Mouse (Mus musculus) intestine, embryonic 14.5 days (tissue): ENCODE measurements around the gene Rex1bd. TPM values are rescaled to one million over a fixed set of nuclear protein-coding genes. Genes with fewer than 3 reads are reported as not detected.
A peak's percentile ranks its signal among the peaks of the same experiment; 100 is the strongest.

Source experiments
- ATAC-seq: fragments of 200-750 bp; cut with Nextera tagmentation; replicated peaks from 2 replicates; pipeline ENCODE4 v1.8.0; 2017; ENCODE audit warnings: low read depth, moderate number of reproducible peaks, moderate TSS enrichment, moderate library complexity; ENCODE audit not compliant: low FRiP score, low TSS enrichment
- DNase-seq: peaks from one replicate; pipeline ENCODE4 v3.0.0-alpha.2; 2018; ENCODE audit warnings: low spot score
- H3K27ac ChIP-seq: fragments of 300-500 bp; sonication (generic); 2 replicates; pipeline ENCODE4 v1.5.1; 2014; ENCODE audit warnings: low read depth, mild to moderate bottlenecking, control low read depth
- H3K27me3 ChIP-seq: fragments of 300-500 bp; sonication (generic); replicated peaks from 2 replicates; pipeline ENCODE4 v1.6.1; 2014; ENCODE audit warnings: low read length, control low read depth; ENCODE audit not compliant: control insufficient read depth, insufficient read depth
- H3K36me3 ChIP-seq: fragments of 300-500 bp; sonication (generic); 2 replicates; pipeline ENCODE4 v1.6.1; 2014; ENCODE audit warnings: low read length, control low read depth; ENCODE audit not compliant: control insufficient read depth, insufficient read depth
- H3K4me1 ChIP-seq: fragments of 300-500 bp; sonication (generic); replicated peaks from 2 replicates; pipeline ENCODE4 v1.6.1; 2014; ENCODE audit warnings: low read length, control low read depth, mixed read lengths; ENCODE audit not compliant: control insufficient read depth, insufficient read depth
- H3K4me2 ChIP-seq: fragments of 300-500 bp; sonication (generic); 2 replicates; pipeline ENCODE4 v1.6.1; 2014; ENCODE audit warnings: low read length
- H3K4me3 ChIP-seq: fragments of 300-500 bp; sonication (generic); 2 replicates; pipeline ENCODE4 v1.5.1; 2014; ENCODE audit warnings: low read depth, low read length, control low read depth, mixed read lengths
- H3K9ac ChIP-seq: fragments of 300-500 bp; sonication (generic); 2 replicates; pipeline ENCODE4 v1.6.1; 2014; ENCODE audit warnings: mild to moderate bottlenecking, low read length
- H3K9me3 ChIP-seq: fragments of 300-500 bp; sonication (generic); 2 replicates; pipeline ENCODE4 v1.6.1; 2016; ENCODE audit warnings: low read length, control low read depth; ENCODE audit not compliant: control insufficient read depth
- WGBS: fragments of 180-500 bp; shearing (Covaris S2); extraction: QIAGEN DNeasy Blood & Tissue Kit; methylation state at CpG from one replicate; pipeline ENCODE4 v1.1.7; 2014; 5-methylcytosine and 5-hydroxymethylcytosine counted together
- polyA plus RNA-seq: library from polyadenylated mRNA; unstranded; fragments of >200 nt; fragmentation: Nextera tagmentation; extraction: Ambion mirVana; gene quantifications from 2 replicates; pipeline ENCODE4 v1.2.1, GENCODE M21; 2014

Gene Rex1bd
- polyA plus RNA-seq, 1 experiment from 2014 or later: 136 TPM

DNA sequence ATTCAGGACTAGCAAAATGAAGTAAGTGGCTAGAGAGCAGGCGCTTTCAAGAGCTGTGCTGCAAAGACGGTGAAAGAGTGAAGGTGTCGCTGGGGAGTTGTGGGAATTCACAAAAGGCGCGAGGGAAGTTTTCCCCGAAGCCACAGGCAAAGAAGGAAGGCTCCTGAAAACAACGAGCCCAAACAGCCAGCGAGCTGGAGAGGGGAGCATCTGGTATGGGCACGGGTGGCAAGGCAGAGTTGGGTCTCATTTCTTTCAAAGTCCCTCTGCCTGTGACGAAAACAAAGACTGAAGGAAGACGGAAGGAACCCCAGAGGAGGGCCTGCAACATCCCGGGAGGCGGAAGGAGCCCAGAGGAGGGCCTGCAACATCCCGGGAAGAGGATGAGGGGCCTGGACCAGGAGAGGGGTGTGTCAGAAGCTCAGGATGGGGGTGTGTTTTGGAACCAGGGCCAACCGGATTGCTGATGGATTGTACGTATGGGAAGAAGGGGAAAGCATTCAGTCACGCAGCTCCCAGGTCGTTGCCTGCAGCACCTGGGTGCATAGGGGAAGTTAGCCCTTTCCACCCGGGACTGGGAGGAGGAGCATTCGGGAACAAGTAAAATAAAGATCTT is 15.6 kb downstream of the Rex1bd start:
- Histone ChIP-seq H3K4me3 (no peak overlapping the region), H3K4me2 (no peak overlapping the region), H3K36me3 (no peaks in the 10 kb centered on the region), H3K27ac (no peak overlapping the region), H3K4me1 (peaks cover 31% of the 10 kb centered on the region), H3K27me3 (peaks cover 100% of the 10 kb centered on the region), H3K9me3 (no peaks in the 10 kb centered on the region), H3K9ac (no peak overlapping the region)
- no peak for DNase-seq
- ATAC-seq: no peak
- WGBS: 4% methylated on average over 20 of the region's 20 CpGs

DNA sequence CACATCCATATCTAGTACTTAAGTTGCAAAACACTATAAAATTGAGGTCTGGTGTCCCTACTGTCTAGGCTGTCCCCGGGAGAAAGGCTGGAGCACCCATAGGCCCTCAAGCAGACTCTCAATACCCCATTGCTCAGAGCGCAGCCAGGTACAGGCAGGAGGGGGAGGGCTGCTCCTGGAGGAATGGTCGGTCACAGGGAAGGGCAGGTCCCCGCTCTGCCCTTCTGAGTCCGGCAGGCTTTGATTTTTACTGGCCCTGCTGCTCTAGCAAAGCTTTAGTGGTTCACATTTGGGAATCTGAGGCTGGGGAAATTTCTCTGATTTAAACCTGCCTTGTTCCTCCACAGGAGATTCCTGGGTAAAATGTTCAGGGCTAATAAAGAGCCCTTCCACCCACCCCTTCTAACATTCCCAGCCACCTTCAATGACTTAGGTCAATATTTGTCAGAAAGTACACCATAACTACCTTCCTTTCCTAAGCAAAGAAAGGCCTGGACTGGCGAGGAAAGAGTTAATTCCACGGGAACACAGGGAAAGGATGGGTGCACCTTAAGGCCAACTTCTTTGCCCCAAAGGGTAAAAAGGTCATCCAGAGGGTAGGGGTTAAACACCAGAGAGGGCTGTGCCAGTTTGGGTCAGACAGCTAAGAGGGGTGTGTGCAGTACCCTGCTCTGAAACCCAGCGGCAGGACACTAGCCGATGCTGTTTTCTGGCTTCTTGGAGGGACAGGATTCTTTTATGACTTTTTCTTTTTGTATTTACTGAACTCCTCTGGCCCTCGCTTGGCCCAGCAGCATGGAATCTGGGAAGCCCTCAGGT is 16.3 kb downstream of the Rex1bd start:
- no peak for ATAC-seq
- Histone ChIP-seq H3K27me3 (peaks cover 100% of the 10 kb centered on the region), H3K4me3 (no peak overlapping the region), H3K4me2 (peak overlapping the region; percentile 49; the same call in 1 of the 2 replicates), H3K36me3 (no peaks in the 10 kb centered on the region), H3K9ac (no peak overlapping the region), H3K27ac (no peak overlapping the region), H3K4me1 (peaks cover 31% of the 10 kb centered on the region), H3K9me3 (no peaks in the 10 kb centered on the region)
- no peak for DNase-seq
- WGBS: 13% methylated on average over 10 of the region's 10 CpGs

DNA sequence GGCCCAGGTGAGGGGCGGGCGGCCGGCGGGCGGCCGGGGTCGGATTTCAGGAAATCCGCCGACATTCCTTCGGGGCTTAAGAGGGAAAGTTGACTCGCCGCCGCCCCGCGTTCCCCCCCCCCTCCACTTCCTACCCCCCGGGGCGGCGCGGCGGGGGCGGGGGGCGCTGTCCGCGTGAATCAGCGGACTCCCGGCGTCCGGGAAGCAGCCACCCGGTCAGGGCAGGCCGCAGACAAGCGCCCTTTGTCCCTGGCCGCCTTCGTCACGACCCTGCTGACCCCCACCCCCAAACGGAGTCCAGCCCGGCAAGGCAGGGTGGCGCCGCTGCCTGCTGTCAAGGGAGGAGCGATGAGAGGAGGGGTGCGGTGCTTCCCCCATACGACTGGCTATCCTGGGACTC is 17.0 kb downstream of the Rex1bd start:
- no peak for DNase-seq
- Histone ChIP-seq H3K9ac (no peak overlapping the region), H3K4me2 (peak overlapping the region; percentile 49), H3K27ac (no peak overlapping the region), H3K4me3 (peak overlapping the region; percentile 31), H3K27me3 (peaks cover 100% of the 10 kb centered on the region), H3K4me1 (peaks cover 31% of the 10 kb centered on the region), H3K36me3 (no peaks in the 10 kb centered on the region), H3K9me3 (no peaks in the 10 kb centered on the region)
- WGBS: under 1% methylated on average over 21 of the region's 41 CpGs
- no peak for ATAC-seq

DNA sequence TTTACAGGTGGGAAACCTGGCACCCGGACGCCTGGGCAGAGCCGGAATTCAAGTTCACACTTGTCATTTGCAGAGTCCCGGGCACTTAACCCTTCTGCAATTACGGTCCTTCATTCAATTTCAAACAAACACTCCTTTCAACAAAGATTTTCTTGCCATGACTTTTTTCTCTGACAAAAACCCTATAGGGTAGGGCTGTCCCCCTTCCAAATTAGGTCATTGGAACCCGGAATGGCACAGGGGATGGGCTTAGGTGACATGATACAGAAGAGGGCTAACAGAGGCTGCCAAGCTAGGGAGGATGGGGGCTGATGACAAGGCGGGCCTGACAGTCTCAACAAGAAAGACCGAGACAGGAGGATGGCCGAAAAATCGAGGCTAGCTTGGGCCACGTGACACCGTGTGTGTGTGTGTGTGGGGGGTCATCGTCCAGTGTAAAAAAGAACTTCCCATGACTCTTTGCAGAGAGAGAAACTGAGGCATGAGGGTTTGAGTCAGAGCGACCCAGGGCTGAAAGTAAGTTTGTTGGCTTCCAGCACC is 17.6 kb downstream of the Rex1bd start:
- ATAC-seq (no peak), DNase-seq (no peak)
- Histone ChIP-seq H3K4me2 (peak overlapping the region; percentile 49), H3K4me1 (peaks cover 31% of the 10 kb centered on the region), H3K9me3 (no peaks in the 10 kb centered on the region), H3K27me3 (peaks cover 99% of the 10 kb centered on the region), H3K9ac (no peak overlapping the region), H3K36me3 (no peaks in the 10 kb centered on the region), H3K4me3 (peak overlapping the region; percentile 31), H3K27ac (no peak overlapping the region)
- WGBS: 3% methylated on average over 14 of the region's 14 CpGs

DNA sequence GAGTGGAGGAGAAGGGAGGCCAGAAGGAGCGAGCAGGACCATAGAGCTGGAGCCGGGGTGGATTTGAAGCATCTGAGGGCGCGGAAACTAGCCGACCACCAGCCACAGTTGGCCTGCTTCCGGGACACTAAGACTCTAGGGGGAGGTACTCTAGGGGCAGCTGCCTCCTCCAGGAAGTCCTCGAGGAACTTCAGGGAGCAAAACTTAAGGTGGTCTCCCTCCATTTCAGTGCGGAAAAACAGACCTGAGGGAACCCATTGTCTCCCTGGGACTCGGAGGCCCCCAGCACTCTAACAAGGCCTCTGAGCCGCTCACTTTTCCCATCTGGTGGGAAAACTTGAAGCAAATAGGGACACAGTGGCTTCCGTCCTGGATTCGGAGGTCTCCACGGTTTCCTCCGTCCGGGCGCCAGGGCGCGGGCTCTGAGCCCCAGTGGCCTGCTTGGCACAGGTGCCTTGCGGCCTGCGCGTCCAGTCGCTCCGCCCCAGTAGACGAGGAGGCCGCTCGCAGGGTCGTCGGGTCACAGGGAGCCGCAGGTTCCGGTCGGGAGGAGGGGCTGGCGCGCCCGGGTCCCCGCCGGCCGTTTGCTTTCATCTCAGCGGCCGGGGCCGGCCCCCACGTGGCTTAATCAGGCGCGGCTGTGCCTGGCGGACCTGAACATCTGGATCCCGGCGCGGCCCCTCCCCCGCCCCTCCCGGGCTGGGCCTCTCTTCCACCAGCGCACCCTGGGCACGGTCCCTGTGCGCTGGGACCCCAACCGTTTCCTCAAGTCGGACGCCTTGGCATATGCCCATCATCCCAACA is 18.4 kb downstream of the Rex1bd start:
- no peak overlapping the region for H3K27ac ChIP-seq
- 4% methylated on average over 55 of the region's 55 CpGs for WGBS
- no peaks in the 10 kb centered on the region for H3K36me3 ChIP-seq
- H3K4me3 ChIP-seq: peak overlapping the region; percentile 31
- peaks cover 26% of the 10 kb centered on the region for H3K4me1 ChIP-seq
- no peak overlapping the region for H3K9ac ChIP-seq
- DNase-seq (no peak), ATAC-seq (peak; percentile 18; the same call in 1 of the 2 replicates)
- H3K27me3 ChIP-seq: peaks cover 91% of the 10 kb centered on the region
- peak overlapping the region; percentile 51 for H3K4me2 ChIP-seq
- no peaks in the 10 kb centered on the region for H3K9me3 ChIP-seq

DNA sequence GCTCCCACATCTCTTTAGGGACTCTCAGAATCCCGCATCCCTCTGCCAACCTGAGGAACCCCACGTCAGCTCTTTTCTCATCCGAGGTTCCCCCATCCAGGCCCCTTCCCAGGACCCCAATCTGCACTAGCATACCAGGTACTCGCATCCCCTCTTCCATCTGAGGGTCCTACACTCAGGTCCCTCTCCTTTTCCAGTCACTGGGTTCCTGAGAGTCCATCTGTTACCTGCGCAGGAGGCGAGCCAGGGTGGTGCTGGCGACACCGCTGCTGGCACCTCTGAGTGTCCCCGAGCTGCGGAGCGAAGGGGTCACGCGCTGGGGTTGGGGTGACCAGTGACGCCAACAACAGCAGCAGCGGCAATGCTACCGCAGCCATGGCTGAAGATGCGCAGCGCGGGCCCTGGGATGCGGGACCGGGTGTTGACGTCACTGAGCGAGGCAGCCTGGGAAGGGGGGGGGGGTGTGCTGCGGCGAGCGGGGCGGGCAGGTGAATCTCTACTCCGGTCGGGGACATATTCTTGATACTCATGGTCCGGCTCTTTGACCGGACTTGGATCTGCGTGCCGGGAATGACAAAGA is 19.5 kb downstream of the Rex1bd start, which contains the start of gene Tmem59l:
Gene Tmem59l (minus strand): TSS at position 418 of the 580 bp plus-strand sequence.
- Histone ChIP-seq H3K36me3 (no peaks in the 10 kb centered on the region), H3K4me2 (peak within 1 kb of the TSS; percentile 51), H3K4me3 (peak within 1 kb of the TSS; percentile 31), H3K9ac (no peak within 1 kb of the TSS), H3K9me3 (no peaks in the 10 kb centered on the region), H3K27me3 (peaks cover 83% of the 10 kb centered on the region), H3K27ac (no peak within 1 kb of the TSS), H3K4me1 (peaks cover 24% of the 10 kb centered on the region)
- ATAC-seq (no peak), DNase-seq (no peak)
- 3% methylated on average over 33 of the region's 33 CpGs for WGBS

DNA sequence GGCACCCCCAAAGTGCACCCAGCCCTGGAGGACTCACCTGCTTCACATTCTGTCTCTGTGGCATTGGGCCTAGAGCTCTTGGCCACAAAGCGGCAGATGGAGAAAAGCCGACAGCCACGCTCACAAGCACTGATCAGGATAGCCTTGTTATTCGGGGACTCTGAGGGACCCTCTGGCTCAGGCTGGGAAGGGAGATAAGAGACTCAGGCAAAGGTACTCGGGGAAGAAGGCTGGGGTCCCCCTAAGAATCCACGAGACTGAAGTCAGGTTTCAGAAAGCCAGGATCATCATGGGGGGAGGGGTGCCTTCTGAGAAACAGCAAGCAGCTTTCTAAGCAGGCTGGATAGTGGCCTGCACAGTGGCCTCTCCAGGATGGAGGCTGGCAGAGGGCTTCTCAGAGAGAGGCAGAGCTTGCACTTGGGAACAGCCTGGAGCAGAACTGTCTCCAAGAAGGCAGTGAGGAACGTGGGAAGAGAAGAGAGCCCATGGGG is 20.3 kb downstream of the Rex1bd start:
- H3K27me3 ChIP-seq: peaks cover 79% of the 10 kb centered on the region
- 58% methylated on average over 7 of the region's 7 CpGs for WGBS
- no peak for ATAC-seq
- no peaks in the 10 kb centered on the region for H3K9me3 ChIP-seq
- H3K4me1 ChIP-seq: peaks cover 23% of the 10 kb centered on the region
- DNase-seq: no peak
- H3K36me3 ChIP-seq: no peaks in the 10 kb centered on the region
- no peak overlapping the region for H3K9ac ChIP-seq
- H3K4me2 ChIP-seq: no peak overlapping the region
- no peak overlapping the region for H3K27ac ChIP-seq
- no peak overlapping the region for H3K4me3 ChIP-seq

DNA sequence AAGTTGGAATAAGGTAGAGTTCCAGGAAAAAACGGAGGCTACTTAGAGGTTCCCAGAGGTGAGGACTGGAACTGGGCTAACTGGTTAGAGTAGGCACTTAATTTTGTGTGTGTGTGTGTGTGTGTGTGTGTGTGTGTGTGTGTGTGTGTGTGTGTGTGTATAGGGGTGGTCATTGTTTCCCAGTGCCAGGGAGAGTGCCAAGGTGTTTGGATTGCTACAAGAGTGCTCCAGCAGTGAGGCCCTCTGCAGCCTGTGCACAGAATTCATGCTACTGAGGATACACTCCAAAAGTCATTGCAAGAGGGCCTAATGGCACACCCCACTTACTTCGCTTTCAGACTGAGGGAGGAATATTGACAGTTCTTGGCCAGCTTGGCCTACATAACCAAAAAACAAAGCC is 23.6 kb downstream of the Rex1bd start:
- Histone ChIP-seq H3K27me3 (peaks cover 60% of the 10 kb centered on the region), H3K9ac (no peak overlapping the region), H3K4me3 (no peak overlapping the region), H3K4me1 (no peaks in the 10 kb centered on the region), H3K27ac (no peak overlapping the region), H3K9me3 (no peaks in the 10 kb centered on the region), H3K36me3 (no peaks in the 10 kb centered on the region), H3K4me2 (no peak overlapping the region)
- DNase-seq (no peak), ATAC-seq (no peak)
- WGBS: 46% methylated on average over 2 of the region's 2 CpGs
